In genomic region chr5:132466427-132467363, GRCm38 (mm10) we compare ENCODE assay signal across 11 mouse cellular contexts.
DNase-seq lines count a peak whose midpoint lies in the region; ATAC-seq and TF ChIP-seq lines count a peak whose summit lies in the region.
"Had no signal": no experiment of that assay in that cellular context is flagged by ENCODE, and none has a peak within 500 bp of the region (broad histone marks: within the 10 kb centered on the region; RNA-seq: fewer than 3 reads in every experiment).

No protein-coding gene starts in this region.

- no peak overlapping the region for H3K4me2 ChIP-seq in intestine, postnatal 0 days (replicated peaks; ENCODE audit: low read depth)
- H3K4me2 ChIP-seq: forebrain, embryonic 13.5 days had no signal

- no peaks in the 10 kb centered on the region for H3K9me3 ChIP-seq in intestine, postnatal 0 days (ENCODE audit: control insufficient read depth)
- H3K9me3 ChIP-seq: forebrain, embryonic 13.5 days had no signal

- intact Hi-C loops in gastrocnemius, postnatal 14 days (cut with DNase I; ENCODE audit: low total_unique reads) = no loop called here

- 49% methylated on average over 16 of the region's 16 CpGs for WGBS in intestine, postnatal 0 days

- H3K36me3 ChIP-seq in intestine, postnatal 0 days (ENCODE audit: control insufficient read depth, insufficient read depth) = no peaks in the 10 kb centered on the region

- no peaks in the 10 kb centered on the region for H3K27me3 ChIP-seq in intestine, postnatal 0 days (replicated peaks; ENCODE audit: control insufficient read depth, insufficient read depth, low read length)
- H3K27me3 ChIP-seq: forebrain, embryonic 13.5 days had no signal

- 0 out of 2 replicates have a peak, but pooled peaks cover 3% of the 10 kb centered on the region for H3K4me1 ChIP-seq in intestine, postnatal 0 days (replicated peaks; ENCODE audit: control insufficient read depth, insufficient read depth, low read length)

- H3K27ac ChIP-seq in intestine, postnatal 0 days (ENCODE audit: low read depth, low read length) = no peak overlapping the region
- H3K27ac ChIP-seq: forebrain, embryonic 13.5 days had no signal

- TF ChIP-seq CTCF in intestine, postnatal 0 days (IDR thresholded peaks at IDR 0.05; ENCODE audit: low read depth) = no peak

- H3K9ac ChIP-seq in intestine, postnatal 0 days (ENCODE audit: low read depth, low read length) = no peak overlapping the region
- H3K9ac ChIP-seq: forebrain, embryonic 13.5 days had no signal

- no peak overlapping the region for H3K4me3 ChIP-seq in intestine, postnatal 0 days (ENCODE audit: low read depth, low read length)
- H3K4me3 ChIP-seq: forebrain, embryonic 13.5 days had no signal

- peak; percentile 37 for DNase-seq in gastrocnemius, adult 18-20 months (ENCODE audit: low spot score)
- no peak for DNase-seq in gastrocnemius, postnatal 14 days
- DNase-seq in adrenal gland, adult 8-10 months = peak; percentile 78
- DNase-seq in lung, postnatal 25 days (ENCODE audit: low spot score) = peak; percentile 45
- no peak for DNase-seq in cerebellum, postnatal 14 days
- DNase-seq in right cerebral cortex, postnatal 14 days = no peak
- no peak for DNase-seq in thymus, postnatal 0 days (ENCODE audit: low spot score)
- DNase-seq: kidney, adult 2 months; midbrain, embryonic 14.5 days had no signal

- ATAC-seq in intestine, postnatal 0 days = peak; percentile 59
- ATAC-seq: forebrain, embryonic 13.5 days had no signal

Comparison
In these comparisons a context has a peak if more than half of its experiments do, and no peak if none do; other contexts are left out.
1. DNase-seq: peak in gastrocnemius, adult 18-20 months (single experiment), adrenal gland, adult 8-10 months (single experiment) and lung, postnatal 25 days (single experiment); none in gastrocnemius, postnatal 14 days (single experiment), cerebellum, postnatal 14 days (0 of 2), right cerebral cortex, postnatal 14 days (single experiment) and thymus, postnatal 0 days (single experiment).